Mouse (Mus musculus) G1E (cell line): ENCODE data around the gene E2f7. TPM values are rescaled to one million over a fixed set of nuclear protein-coding genes. Genes with fewer than 3 reads are reported as not detected.

ENCODE experiments used
- ATAC-seq: 2 replicates; pipeline ENCODE4 v1.8.0; 2016; ENCODE audit warnings: mild to moderate bottlenecking; ENCODE audit not compliant: insufficient number of reproducible peaks, poor library complexity, low FRiP score, severe bottlenecking; ENCODE audit errors: extremely low read depth
- DNase-seq: peaks from one replicate; pipeline ENCODE4 v3.0.0; 2012; ENCODE audit warnings: low spot score
- H3K27me3 ChIP-seq: 2 replicates; pipeline ENCODE4 v1.6.1; 2012; ENCODE audit warnings: mild to moderate bottlenecking, low read length, inconsistent platforms; ENCODE audit not compliant: insufficient read depth
- H3K36me3 ChIP-seq: replicated peaks from 2 replicates; pipeline ENCODE3; 2012; ENCODE audit warnings: mild to moderate bottlenecking, inconsistent platforms
- H3K4me1 ChIP-seq: 2 replicates; pipeline ENCODE4 v1.6.1; 2012; ENCODE audit warnings: low read depth, low read length, inconsistent platforms, mixed read lengths; ENCODE audit not compliant: insufficient read depth
- H3K4me3 ChIP-seq: 2 replicates; pipeline ENCODE4 v1.5.1; 2012; ENCODE audit warnings: low read depth, mild to moderate bottlenecking, inconsistent platforms, low read length, moderate library complexity, mixed read lengths
- H3K9me3 ChIP-seq: replicated peaks from 2 replicates; pipeline ENCODE4 v1.6.1; 2012; ENCODE audit warnings: inconsistent platforms
- CTCF ChIP-seq: IDR thresholded peaks from 2 replicates; pipeline ENCODE4 v1.5.1; 2012; ENCODE audit warnings: low read depth, low read length, inconsistent platforms, mixed read lengths
- GATA1 ChIP-seq: IDR thresholded peaks from 2 replicates; pipeline ENCODE4 v1.6.1; 2012; ENCODE audit warnings: borderline replicate concordance, low read length, inconsistent platforms, mixed read lengths
- GATA2 ChIP-seq: IDR thresholded peaks from 2 replicates; pipeline ENCODE4 v1.6.1; 2012; ENCODE audit warnings: low read depth, low read length, inconsistent platforms, borderline replicate concordance
- POLR2AphosphoS5 ChIP-seq: IDR thresholded peaks from 2 replicates; pipeline ENCODE4 v1.6.1; 2012; ENCODE audit warnings: low read depth, low read length, inconsistent platforms; ENCODE audit not compliant: insufficient replicate concordance
- TAL1 ChIP-seq: conservative IDR thresholded peaks from 2 replicates; pipeline ENCODE4 v1.6.1; 2012; ENCODE audit warnings: low read depth, low read length, inconsistent platforms, mixed read lengths
- polyA plus RNA-seq: library from polyadenylated mRNA; stranded (reverse); fragments of >175 nt; gene quantifications from 2 replicates; pipeline ENCODE4 v1.2.3, GENCODE M21; 2012
- total RNA-seq, 2 experiments: library from RNA; stranded (forward) in 1 of 2; stranded (reverse) in 1 of 2; fragments of 200-1000 nt in 1 of 2; fragments of >200 nt in 1 of 2; fragmentation: Nextera tagmentation in 1 of 2; gene quantifications; 2 replicates each; pipeline ENCODE4 v1.2.3; 2014 to 2017

Gene E2f7
- total and polyA plus RNA-seq, 3 experiments: 10.7 to 28.1 (median 24.4) TPM

DNA sequence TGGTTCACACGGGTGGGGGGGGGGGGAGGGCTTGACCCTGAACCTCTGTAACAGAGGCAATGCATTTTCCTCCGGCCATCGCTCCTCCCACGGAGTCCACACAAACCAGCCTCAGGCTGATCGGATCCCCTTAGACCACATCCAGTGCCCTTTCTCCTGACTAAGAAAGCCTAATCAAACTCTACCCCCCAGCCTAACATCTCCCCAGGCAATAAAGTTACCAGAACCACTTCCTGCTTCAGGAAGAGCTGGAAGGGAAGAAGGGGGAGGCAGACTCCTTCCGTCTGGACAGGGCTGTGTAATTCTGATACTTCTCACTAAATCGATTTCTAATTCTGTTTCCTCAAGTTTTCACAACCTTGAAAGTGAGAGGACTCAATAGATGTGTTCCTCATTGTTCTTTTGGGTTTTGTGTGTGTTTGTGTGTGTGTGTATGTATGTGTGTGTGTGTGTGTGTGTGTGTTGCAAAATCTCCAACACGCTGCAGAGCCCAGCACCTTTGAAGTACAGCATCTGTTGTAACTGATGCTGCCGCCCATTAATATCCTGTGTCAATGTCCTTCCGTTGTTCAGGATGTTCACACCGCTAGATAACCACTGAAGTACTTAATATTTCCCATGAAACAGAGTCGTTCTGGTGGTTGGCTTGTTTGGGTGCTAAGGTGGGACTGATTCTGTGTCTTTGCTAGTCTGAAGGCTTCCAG is 43.0 kb downstream of the E2f7 start:
- ATAC-seq (no peak), DNase-seq (no peak)
- H3K27me3 ChIP-seq: no peaks in the 10 kb centered on the region
- peaks cover 39% of the 10 kb centered on the region for H3K36me3 ChIP-seq
- peaks cover 3% of the 10 kb centered on the region; the same call in 1 of the 2 replicates for H3K4me1 ChIP-seq
- no peaks in the 10 kb centered on the region for H3K9me3 ChIP-seq
- TF ChIP-seq POLR2AphosphoS5 (no peak), GATA1 (no peak), GATA2 (no peak), TAL1 (no peak), CTCF (no peak)
- no peak overlapping the region for H3K4me3 ChIP-seq

GRCm38 (mm10) chr10:110789683-110790082 is 44.4 kb downstream of the E2f7 start:
- Histone ChIP-seq H3K4me3 (no peak overlapping the region), H3K27me3 (no peaks in the 10 kb centered on the region), H3K4me1 (peaks cover 12% of the 10 kb centered on the region), H3K9me3 (no peaks in the 10 kb centered on the region), H3K36me3 (peaks cover 27% of the 10 kb centered on the region)
- DNase-seq: no peak
- ATAC-seq: no peak
- TF ChIP-seq GATA1 (no peak), TAL1 (no peak), GATA2 (no peak), CTCF (no peak), POLR2AphosphoS5 (no peak)

- Histone ChIP-seq H3K4me3 (no peak overlapping the region), H3K9me3 (no peaks in the 10 kb centered on the region), H3K27me3 (peaks cover 3% of the 10 kb centered on the region; the same call in 1 of the 2 replicates), H3K36me3 (no peaks in the 10 kb centered on the region), H3K4me1 (peaks cover 12% of the 10 kb centered on the region)
- DNase-seq (no peak), ATAC-seq (peak; percentile 42; the same call in 1 of the 2 replicates)
- TF ChIP-seq GATA2 (no peak), GATA1 (no peak), TAL1 (no peak), CTCF (no peak), POLR2AphosphoS5 (no peak)
Measured at GRCm38 (mm10) chr10:110793150-110793787, 48.0 kb downstream of the E2f7 start.

DNA sequence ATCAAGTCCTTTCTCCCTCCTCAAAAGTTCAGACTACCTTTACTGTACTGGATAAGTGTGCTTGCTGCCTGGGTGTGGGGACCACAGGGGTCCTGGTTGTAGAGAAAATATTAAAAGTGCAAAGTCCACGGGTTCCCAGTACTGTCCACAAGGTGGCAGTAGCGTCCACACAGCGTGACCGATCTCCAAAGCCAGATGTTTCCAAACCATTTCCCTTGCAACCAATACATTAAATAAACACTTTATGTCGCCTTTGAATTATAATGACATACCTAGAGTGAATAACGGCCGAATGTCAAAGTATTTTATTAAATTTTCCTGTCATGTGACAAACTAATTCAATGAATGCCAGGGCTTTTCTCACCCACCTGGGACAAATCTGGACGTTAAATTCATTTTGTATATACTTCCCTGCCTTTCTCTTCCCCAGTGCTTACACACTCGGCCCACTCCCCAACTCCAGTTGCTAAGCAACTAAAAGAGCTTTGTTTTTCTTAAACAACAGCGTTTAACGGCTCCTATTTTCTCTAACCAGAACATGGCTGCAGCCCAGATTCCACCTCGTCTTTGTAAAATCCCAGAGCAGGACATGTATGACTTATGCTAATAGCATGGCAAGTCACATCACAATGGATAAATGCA is 49.4 kb downstream of the E2f7 start:
- Histone ChIP-seq H3K4me1 (peaks cover 12% of the 10 kb centered on the region), H3K9me3 (no peaks in the 10 kb centered on the region), H3K27me3 (peaks cover 3% of the 10 kb centered on the region; the same call in 1 of the 2 replicates), H3K36me3 (no peaks in the 10 kb centered on the region), H3K4me3 (no peak overlapping the region)
- DNase-seq (peak; percentile 35), ATAC-seq (peak; percentile 66)
- TF ChIP-seq GATA1: no peak
- TF ChIP-seq CTCF: peak; percentile 67; the same call in 1 of the 2 replicates
- TF ChIP-seq GATA2: no peak

- H3K27me3 ChIP-seq: peaks cover 6% of the 10 kb centered on the region
- no peak for TF ChIP-seq GATA1
- TF ChIP-seq TAL1: no peak
- no peak for TF ChIP-seq CTCF
- no peak for DNase-seq
- H3K36me3 ChIP-seq: no peaks in the 10 kb centered on the region
- peaks cover 12% of the 10 kb centered on the region for H3K4me1 ChIP-seq
- H3K4me3 ChIP-seq: no peak overlapping the region
- H3K9me3 ChIP-seq: no peaks in the 10 kb centered on the region
- ATAC-seq: no peak
Measured at GRCm38 (mm10) chr10:110795206-110795796, 50.1 kb downstream of the E2f7 start.

DNA sequence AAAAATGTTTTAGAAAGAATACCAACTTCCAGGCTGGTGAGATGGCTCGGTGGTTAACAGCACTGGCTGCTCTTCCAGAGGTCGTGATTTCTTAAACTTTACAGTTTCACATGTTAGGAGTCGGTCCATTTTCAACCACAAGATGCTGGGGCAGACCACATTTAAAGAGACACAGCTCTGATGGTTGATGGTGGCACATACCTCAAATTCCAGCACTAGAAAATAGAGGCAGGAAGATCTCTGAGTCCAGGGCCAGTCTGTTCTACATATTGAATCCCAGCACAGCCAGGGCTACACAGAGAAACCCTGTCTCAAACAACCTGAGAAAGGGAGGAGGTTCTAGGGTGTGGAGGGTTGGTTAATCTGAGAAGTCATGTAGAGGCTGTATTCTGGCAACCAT is 56.1 kb downstream of the E2f7 start:
- TF ChIP-seq GATA1: no peak
- TF ChIP-seq CTCF: no peak
- TF ChIP-seq TAL1: no peak
- no peak for TF ChIP-seq POLR2AphosphoS5
- no peak for TF ChIP-seq GATA2
- Histone ChIP-seq H3K36me3 (no peaks in the 10 kb centered on the region), H3K27me3 (peaks cover 8% of the 10 kb centered on the region), H3K4me1 (no peaks in the 10 kb centered on the region), H3K4me3 (no peak overlapping the region), H3K9me3 (no peaks in the 10 kb centered on the region)
- ATAC-seq (no peak), DNase-seq (no peak)
